Mouse (Mus musculus): ENCODE measurements around the gene Runx2. TPM values are rescaled to one million over a fixed set of nuclear protein-coding genes. Genes with fewer than 3 reads are reported as not detected.

The Runx2 gene
- polyA plus RNA-seq, 1 experiment from 2014 or later = 1.5 TPM

DNA sequence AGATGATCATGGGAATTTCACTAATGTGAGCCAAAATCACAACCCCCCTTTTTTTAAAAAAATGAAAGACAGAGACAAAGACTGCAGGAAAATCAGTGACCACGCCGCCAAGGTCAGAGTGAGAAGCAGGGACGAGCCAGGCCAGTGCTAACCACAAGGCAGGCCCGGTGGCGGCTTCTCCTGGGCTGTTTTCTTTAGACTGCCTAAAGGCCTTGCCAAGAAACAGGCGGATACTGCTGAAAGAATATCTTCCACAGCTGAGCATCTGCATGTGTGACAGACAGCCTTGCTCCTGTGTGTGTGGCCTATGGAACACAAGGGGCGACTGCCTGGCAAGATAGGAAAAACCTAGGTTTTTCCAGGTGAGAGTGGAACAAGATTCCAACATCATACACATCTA is 136.8 kb downstream of the Runx2 start:
- Histone ChIP-seq H3K36me3 (ENCODE audit: insufficient read depth, low read length) (no peaks in the 10 kb centered on the region), H3K4me3 (ENCODE audit: low read length) (no peak overlapping the region), H3K4me1 (ENCODE audit: insufficient read depth, low read length) (no peaks in the 10 kb centered on the region), H3K9ac (replicated peaks; ENCODE audit: low read length) (no peak overlapping the region), H3K27me3 (ENCODE audit: insufficient read depth, low read length) (no peaks in the 10 kb centered on the region), H3K4me2 (replicated peaks; ENCODE audit: low read depth, low read length) (no peak overlapping the region), H3K9me3 (ENCODE audit: low read length) (peaks cover 7% of the 10 kb centered on the region; the same call in 1 of the 2 replicates), H3K27ac (ENCODE audit: low read length) (no peak overlapping the region)
- 63% methylated on average over 7 of the region's 7 CpGs for WGBS
- ATAC-seq (ENCODE audit: low FRiP score, low TSS enrichment) = no peak

DNA sequence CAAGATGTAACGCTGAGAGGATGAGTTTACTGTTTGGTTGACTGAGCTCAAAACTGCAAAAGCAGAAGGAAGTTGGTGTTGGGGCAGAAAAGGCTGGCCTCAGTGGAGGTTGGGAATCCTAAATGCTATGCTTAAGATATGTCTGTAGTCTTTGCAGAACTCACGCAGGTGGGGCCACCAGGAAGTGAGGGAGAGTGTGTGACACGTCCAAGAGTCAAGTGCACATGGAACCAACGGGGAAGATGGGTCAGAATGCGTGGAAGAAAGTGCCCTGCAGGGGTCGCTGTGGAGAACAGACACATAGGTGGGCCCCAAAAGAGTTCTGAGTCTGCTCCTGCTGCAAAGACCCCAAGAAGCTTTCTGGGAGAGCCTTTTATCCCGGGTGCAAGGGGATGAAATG is 141.8 kb downstream of the Runx2 start:
- 74% methylated on average over 7 of the region's 7 CpGs for WGBS
- H3K4me2 ChIP-seq (replicated peaks; ENCODE audit: low read depth, low read length) = no peak overlapping the region

DNA sequence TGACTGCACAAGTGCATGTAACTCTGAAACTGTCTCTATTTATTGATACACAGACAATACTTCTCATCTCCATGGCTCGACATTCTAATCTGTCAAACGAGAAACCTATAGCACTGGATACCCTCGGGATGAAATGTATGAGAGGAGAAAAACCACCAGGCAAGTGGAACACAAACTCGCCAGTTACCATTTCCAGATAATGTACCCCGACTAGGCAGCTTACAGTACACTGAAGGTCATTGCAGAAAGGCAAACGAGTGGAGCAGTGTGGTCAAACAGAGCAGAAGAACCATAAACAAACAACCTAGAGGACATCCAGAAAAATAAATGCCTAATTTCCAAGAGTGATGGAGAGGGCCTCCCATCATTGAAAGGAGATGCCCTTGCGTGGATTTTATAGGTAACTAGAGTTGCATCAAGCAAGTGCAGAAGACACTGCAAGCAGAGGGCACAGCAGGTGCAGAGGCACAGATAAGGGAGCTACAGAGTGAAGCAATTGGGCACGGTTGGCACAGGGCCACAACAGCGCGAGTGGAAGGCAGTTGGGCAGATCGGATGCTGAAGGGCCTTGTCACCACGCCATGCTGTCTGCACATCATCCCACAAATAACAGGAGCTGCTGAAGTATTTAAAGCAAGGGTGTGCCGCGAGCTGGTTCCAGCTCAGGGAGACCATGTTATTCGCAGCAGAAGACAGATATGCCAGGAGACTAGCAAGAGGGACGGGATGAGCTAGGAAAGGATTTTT is 142.5 kb downstream of the Runx2 start:
- Histone ChIP-seq H3K27me3 (ENCODE audit: insufficient read depth, low read length) (no peaks in the 10 kb centered on the region), H3K9me3 (ENCODE audit: low read length) (no peaks in the 10 kb centered on the region), H3K36me3 (ENCODE audit: insufficient read depth, low read length) (no peaks in the 10 kb centered on the region), H3K27ac (ENCODE audit: low read length) (no peak overlapping the region), H3K4me2 (replicated peaks; ENCODE audit: low read depth, low read length) (no peak overlapping the region), H3K9ac (replicated peaks; ENCODE audit: low read length) (no peak overlapping the region), H3K4me3 (ENCODE audit: low read length) (no peak overlapping the region), H3K4me1 (ENCODE audit: insufficient read depth, low read length) (no peaks in the 10 kb centered on the region)
- WGBS = 90% methylated on average over 16 of the region's 16 CpGs
- no peak for ATAC-seq (ENCODE audit: low FRiP score, low TSS enrichment)

More for the DNA sequence above, 141.8 kb downstream of the Runx2 start:
- H3K9ac ChIP-seq (replicated peaks; ENCODE audit: low read length) = no peak overlapping the region
- H3K9me3 ChIP-seq (ENCODE audit: low read length) = no peaks in the 10 kb centered on the region
- no peaks in the 10 kb centered on the region for H3K36me3 ChIP-seq (ENCODE audit: insufficient read depth, low read length)
- H3K27ac ChIP-seq (ENCODE audit: low read length) = no peak overlapping the region
- no peaks in the 10 kb centered on the region for H3K27me3 ChIP-seq (ENCODE audit: insufficient read depth, low read length)
- H3K4me3 ChIP-seq (ENCODE audit: low read length) = no peak overlapping the region
- no peaks in the 10 kb centered on the region for H3K4me1 ChIP-seq (ENCODE audit: insufficient read depth, low read length)
- ATAC-seq (ENCODE audit: low FRiP score, low TSS enrichment) = no peak

DNA sequence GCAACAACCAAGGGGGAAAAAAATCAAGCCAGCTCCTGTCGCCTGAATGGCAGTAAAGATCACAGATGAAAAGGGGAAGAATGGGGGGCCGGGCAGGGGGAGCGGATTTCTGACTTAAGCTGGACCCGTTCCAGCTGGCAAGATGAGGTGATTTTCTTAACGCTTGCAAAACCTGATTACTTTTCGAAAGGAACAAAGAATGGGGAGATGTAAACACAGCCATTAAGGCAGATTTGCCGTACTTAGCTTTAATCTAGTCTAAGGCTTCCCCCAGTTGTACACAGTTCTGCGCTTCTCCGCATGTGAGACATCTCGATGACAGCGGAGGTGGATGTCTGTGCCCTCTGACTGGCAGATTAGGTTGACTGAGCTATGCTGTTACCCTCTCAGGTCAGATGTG is 144.6 kb downstream of the Runx2 start:
- no peak overlapping the region for H3K27ac ChIP-seq (ENCODE audit: low read length)
- no peaks in the 10 kb centered on the region for H3K27me3 ChIP-seq (ENCODE audit: insufficient read depth, low read length)
- H3K9me3 ChIP-seq (ENCODE audit: low read length) = no peaks in the 10 kb centered on the region
- no peak overlapping the region for H3K4me3 ChIP-seq (ENCODE audit: low read length)
- ATAC-seq (ENCODE audit: low FRiP score, low TSS enrichment) = no peak
- H3K36me3 ChIP-seq (ENCODE audit: insufficient read depth, low read length) = no peaks in the 10 kb centered on the region
- H3K4me2 ChIP-seq (replicated peaks; ENCODE audit: low read depth, low read length) = no peak overlapping the region
- WGBS = 47% methylated on average over 11 of the region's 11 CpGs
- H3K4me1 ChIP-seq (ENCODE audit: insufficient read depth, low read length) = no peaks in the 10 kb centered on the region
- no peak overlapping the region for H3K9ac ChIP-seq (replicated peaks; ENCODE audit: low read length)

DNA sequence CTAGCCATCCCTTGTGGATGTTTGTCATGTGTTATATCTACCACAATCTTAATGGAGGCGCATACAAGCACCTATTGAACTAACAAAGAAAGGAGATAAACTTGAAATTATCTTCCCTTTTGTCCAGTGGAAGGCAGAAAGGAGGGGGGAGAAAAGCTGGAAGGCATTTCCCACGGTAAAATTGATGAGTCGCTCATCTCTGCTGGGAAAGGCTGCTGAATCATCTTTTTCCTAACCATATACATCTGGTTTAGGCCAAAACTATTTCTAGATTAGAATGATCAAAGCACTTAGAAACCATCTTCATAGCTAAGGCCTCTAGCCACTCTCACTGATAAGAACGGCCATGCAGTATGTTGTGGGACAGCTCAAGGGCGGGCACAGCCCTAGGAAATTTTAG is 147.3 kb downstream of the Runx2 start:
- H3K27me3 ChIP-seq (ENCODE audit: insufficient read depth, low read length) = no peaks in the 10 kb centered on the region
- no peak for ATAC-seq (ENCODE audit: low FRiP score, low TSS enrichment)
- H3K4me2 ChIP-seq (replicated peaks; ENCODE audit: low read depth, low read length) = no peak overlapping the region
- no peak overlapping the region for H3K9ac ChIP-seq (replicated peaks; ENCODE audit: low read length)
- H3K4me3 ChIP-seq (ENCODE audit: low read length) = no peak overlapping the region
- H3K9me3 ChIP-seq (ENCODE audit: low read length) = no peaks in the 10 kb centered on the region
- no peaks in the 10 kb centered on the region for H3K4me1 ChIP-seq (ENCODE audit: insufficient read depth, low read length)
- H3K27ac ChIP-seq (ENCODE audit: low read length) = no peak overlapping the region
- no peaks in the 10 kb centered on the region for H3K36me3 ChIP-seq (ENCODE audit: insufficient read depth, low read length)
- WGBS = 86% methylated on average over 5 of the region's 5 CpGs

DNA sequence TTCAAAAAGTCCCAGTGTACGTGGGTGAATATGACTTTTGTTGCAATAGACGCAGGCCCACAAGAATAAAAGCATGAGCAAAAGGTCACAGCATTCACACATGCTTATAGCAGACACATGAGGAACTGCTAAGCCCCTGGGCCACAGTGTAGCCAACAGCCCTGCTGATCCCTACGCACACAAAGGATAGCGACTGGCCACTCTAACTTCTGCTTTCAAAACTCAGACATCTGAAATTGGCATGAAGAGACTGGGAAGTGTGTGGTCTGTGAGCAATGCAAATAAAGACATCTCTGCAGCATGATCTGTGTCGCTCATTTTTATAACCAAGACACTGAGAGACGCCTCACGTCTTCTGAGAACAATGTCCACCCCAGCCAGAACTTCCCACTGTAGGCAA is 150.7 kb downstream of the Runx2 start:
- Histone ChIP-seq H3K4me3 (ENCODE audit: low read length) (no peak overlapping the region), H3K4me2 (replicated peaks; ENCODE audit: low read depth, low read length) (no peak overlapping the region), H3K36me3 (ENCODE audit: insufficient read depth, low read length) (no peaks in the 10 kb centered on the region), H3K9ac (replicated peaks; ENCODE audit: low read length) (no peak overlapping the region), H3K9me3 (ENCODE audit: low read length) (no peaks in the 10 kb centered on the region), H3K4me1 (ENCODE audit: insufficient read depth, low read length) (no peaks in the 10 kb centered on the region), H3K27me3 (ENCODE audit: insufficient read depth, low read length) (no peaks in the 10 kb centered on the region), H3K27ac (ENCODE audit: low read length) (no peak overlapping the region)
- WGBS = 89% methylated on average over 7 of the region's 7 CpGs
- ATAC-seq (ENCODE audit: low FRiP score, low TSS enrichment) = no peak

DNA sequence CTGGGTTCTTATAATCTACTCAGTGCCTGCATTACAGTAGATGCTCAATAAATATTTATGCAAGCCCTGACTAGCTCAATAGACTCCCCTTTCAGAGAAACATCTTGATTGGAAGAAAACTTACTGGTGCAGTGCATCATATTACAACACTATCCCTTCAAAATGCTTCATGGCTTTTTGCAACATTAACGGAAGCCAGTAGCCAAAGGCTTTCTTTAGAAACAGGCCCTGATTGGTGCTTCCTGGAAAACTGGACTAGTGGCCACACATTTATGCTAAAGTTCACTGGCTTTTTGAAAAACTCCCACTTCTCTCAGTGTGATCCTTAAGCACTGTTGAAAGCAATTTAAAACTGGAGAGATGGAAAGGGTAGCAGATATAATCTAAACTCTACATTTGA is 151.4 kb downstream of the Runx2 start:
- WGBS = 76% methylated on average over 1 of the region's 1 CpGs
- Histone ChIP-seq H3K27me3 (ENCODE audit: insufficient read depth, low read length) (no peaks in the 10 kb centered on the region), H3K4me3 (ENCODE audit: low read length) (no peak overlapping the region), H3K9me3 (ENCODE audit: low read length) (no peaks in the 10 kb centered on the region), H3K4me1 (ENCODE audit: insufficient read depth, low read length) (no peaks in the 10 kb centered on the region), H3K4me2 (replicated peaks; ENCODE audit: low read depth, low read length) (no peak overlapping the region), H3K27ac (ENCODE audit: low read length) (no peak overlapping the region), H3K36me3 (ENCODE audit: insufficient read depth, low read length) (no peaks in the 10 kb centered on the region), H3K9ac (replicated peaks; ENCODE audit: low read length) (no peak overlapping the region)
- ATAC-seq (ENCODE audit: low FRiP score, low TSS enrichment) = no peak

DNA sequence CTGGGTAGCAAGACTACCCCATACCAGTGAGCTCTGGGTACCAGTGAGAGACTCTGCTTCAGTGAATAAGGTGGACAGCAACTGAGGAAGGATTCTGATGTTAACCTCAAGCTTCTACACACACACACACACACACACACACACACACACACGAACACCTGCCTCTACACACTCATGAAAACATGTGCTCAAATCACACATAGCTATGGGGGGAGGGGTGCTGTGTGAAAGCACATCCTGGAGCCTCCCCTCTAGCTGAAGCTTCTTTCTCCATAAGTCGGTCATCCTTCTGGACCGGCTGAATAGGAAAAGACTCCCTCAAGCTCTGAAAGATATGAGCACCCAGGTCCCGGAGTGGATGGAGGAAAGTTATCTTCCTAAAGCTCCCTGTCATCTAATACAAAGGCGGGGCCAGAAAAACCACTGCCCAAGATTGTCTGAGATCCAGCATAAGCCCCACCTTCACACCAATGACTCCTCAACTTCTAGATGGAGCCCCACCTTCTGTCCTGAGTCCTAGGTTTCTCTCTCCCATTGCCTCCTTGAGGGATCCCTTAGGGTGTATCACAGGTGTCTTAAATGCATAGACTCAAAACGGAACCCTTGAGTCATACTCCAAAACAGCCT is 152.4 kb downstream of the Runx2 start:
- 89% methylated on average over 6 of the region's 6 CpGs for WGBS
- H3K4me3 ChIP-seq (ENCODE audit: low read length) = no peak overlapping the region
- H3K27me3 ChIP-seq (ENCODE audit: insufficient read depth, low read length) = no peaks in the 10 kb centered on the region
- ATAC-seq (ENCODE audit: low FRiP score, low TSS enrichment) = no peak
- H3K9ac ChIP-seq (replicated peaks; ENCODE audit: low read length) = no peak overlapping the region
- no peaks in the 10 kb centered on the region for H3K36me3 ChIP-seq (ENCODE audit: insufficient read depth, low read length)
- no peaks in the 10 kb centered on the region for H3K9me3 ChIP-seq (ENCODE audit: low read length)
- H3K27ac ChIP-seq (ENCODE audit: low read length) = no peak overlapping the region
- H3K4me2 ChIP-seq (replicated peaks; ENCODE audit: low read depth, low read length) = no peak overlapping the region
- no peaks in the 10 kb centered on the region for H3K4me1 ChIP-seq (ENCODE audit: insufficient read depth, low read length)

DNA sequence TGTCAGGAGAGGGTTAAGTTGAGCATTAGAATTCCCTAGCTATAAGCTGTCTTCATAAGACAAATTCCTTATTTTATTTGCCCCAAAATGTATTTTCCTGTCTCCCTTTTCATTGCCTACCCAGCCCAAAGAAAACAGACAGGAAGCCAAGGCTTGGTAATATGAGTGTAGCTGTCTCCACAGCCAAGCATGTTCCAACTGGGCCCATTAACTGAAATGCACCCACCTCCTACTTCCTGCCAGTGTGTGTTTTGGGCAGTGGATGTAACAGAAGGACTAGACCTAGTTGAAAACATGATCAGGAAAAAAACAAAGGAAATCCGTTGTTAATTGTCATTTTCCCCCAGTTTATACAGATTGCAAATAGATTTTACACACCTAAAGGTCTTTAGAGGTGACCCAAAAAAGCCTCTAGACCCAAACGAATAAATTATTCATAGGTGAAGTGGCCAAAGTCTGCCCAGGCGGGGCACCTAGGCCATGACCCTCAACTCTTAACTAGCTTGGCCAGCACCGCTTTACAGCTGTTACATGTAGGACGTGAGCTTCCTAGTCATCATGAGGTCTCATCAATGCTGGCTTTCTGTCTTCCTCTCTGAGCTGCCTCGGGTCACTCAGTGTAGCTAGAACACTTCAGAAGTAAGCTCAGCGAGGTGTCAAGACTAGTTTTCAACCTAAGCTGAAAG is 154.3 kb downstream of the Runx2 start:
- no peak for ATAC-seq (ENCODE audit: low FRiP score, low TSS enrichment)
- 73% methylated on average over 7 of the region's 7 CpGs for WGBS
- Histone ChIP-seq H3K27ac (ENCODE audit: low read length) (no peak overlapping the region), H3K36me3 (ENCODE audit: insufficient read depth, low read length) (no peaks in the 10 kb centered on the region), H3K9me3 (ENCODE audit: low read length) (no peaks in the 10 kb centered on the region), H3K4me3 (ENCODE audit: low read length) (no peak overlapping the region), H3K27me3 (ENCODE audit: insufficient read depth, low read length) (no peaks in the 10 kb centered on the region), H3K4me1 (ENCODE audit: insufficient read depth, low read length) (no peaks in the 10 kb centered on the region), H3K4me2 (replicated peaks; ENCODE audit: low read depth, low read length) (no peak overlapping the region), H3K9ac (replicated peaks; ENCODE audit: low read length) (no peak overlapping the region)

DNA sequence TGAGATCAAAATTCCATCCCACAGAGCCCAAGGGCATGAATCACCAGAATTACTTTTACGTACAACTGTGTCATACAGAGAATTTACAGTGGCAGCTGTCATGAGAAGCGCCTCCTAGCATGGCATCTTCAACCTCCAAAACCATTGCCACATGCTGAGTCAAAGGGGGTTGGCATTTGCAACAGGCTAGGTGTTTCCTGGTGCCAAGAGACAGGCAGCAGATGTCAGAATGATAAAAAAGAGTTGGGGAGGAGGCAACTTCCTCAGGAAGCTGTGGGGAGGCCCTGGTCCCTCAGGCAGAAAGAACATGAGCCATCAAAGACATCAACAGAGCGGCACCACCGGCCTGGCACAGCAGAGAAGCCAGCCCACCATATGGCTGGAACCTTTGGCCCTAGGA is 160.1 kb downstream of the Runx2 start:
- no peak overlapping the region for H3K27ac ChIP-seq (ENCODE audit: low read length)
- H3K4me2 ChIP-seq (replicated peaks; ENCODE audit: low read depth, low read length) = no peak overlapping the region
- H3K9ac ChIP-seq (replicated peaks; ENCODE audit: low read length) = no peak overlapping the region
- H3K4me1 ChIP-seq (ENCODE audit: insufficient read depth, low read length) = no peaks in the 10 kb centered on the region
- H3K9me3 ChIP-seq (ENCODE audit: low read length) = no peaks in the 10 kb centered on the region
- 57% methylated on average over 4 of the region's 4 CpGs for WGBS
- H3K4me3 ChIP-seq (ENCODE audit: low read length) = no peak overlapping the region
- H3K36me3 ChIP-seq (ENCODE audit: insufficient read depth, low read length) = no peaks in the 10 kb centered on the region
- no peak for ATAC-seq (ENCODE audit: low FRiP score, low TSS enrichment)
- no peaks in the 10 kb centered on the region for H3K27me3 ChIP-seq (ENCODE audit: insufficient read depth, low read length)

Measured in kidney, embryonic 16.5 days (tissue).